Mouse (Mus musculus) heart, postnatal 0 days (tissue): Measurements from ENCODE around the gene Mamdc2. TPM values are rescaled to one million over a fixed set of nuclear protein-coding genes. Genes with fewer than 3 reads are reported as not detected.

Source experiments
- ATAC-seq: fragments of 200-750 bp; cut with Nextera tagmentation; 2 replicates; pipeline ENCODE4 v1.8.0; 2017; ENCODE audit warnings: low read depth, moderate number of reproducible peaks, moderate library complexity; ENCODE audit not compliant: insufficient read depth
- DNase-seq: peaks from one replicate; pipeline ENCODE4 v3.0.0-alpha.2; 2016; ENCODE audit warnings: low spot score
- H3K27ac ChIP-seq: fragments of 300-500 bp; sonication (generic); 2 replicates; pipeline ENCODE4 v1.5.1; 2014; ENCODE audit warnings: low read depth, mild to moderate bottlenecking
- H3K27me3 ChIP-seq: fragments of 300-500 bp; sonication (generic); 2 replicates; pipeline ENCODE4 v1.6.1; 2014; ENCODE audit warnings: low read length, mixed read lengths; ENCODE audit not compliant: control insufficient read depth, insufficient read depth
- H3K36me3 ChIP-seq: fragments of 300-500 bp; sonication (generic); replicated peaks from 2 replicates; pipeline ENCODE4 v1.6.1; 2014; ENCODE audit warnings: low read length, mixed read lengths; ENCODE audit not compliant: control insufficient read depth, insufficient read depth
- H3K4me1 ChIP-seq: fragments of 300-500 bp; sonication (generic); 2 replicates; pipeline ENCODE4 v1.6.1; 2014; ENCODE audit warnings: antibody characterized with exemption; ENCODE audit not compliant: control insufficient read depth, insufficient read depth
- H3K4me2 ChIP-seq: fragments of 300-500 bp; sonication (generic); 2 replicates; pipeline ENCODE4 v1.6.1; 2014; ENCODE audit warnings: low read depth, mild to moderate bottlenecking, low read length, moderate library complexity
- H3K4me3 ChIP-seq: fragments of 300-500 bp; sonication (generic); 2 replicates; pipeline ENCODE4 v1.5.1; 2014; ENCODE audit warnings: low read depth, low read length
- H3K9ac ChIP-seq: fragments of 300-500 bp; sonication (generic); replicated peaks from 2 replicates; pipeline ENCODE4 v1.6.1; 2014; ENCODE audit warnings: low read depth, low read length, mixed read lengths
- H3K9me3 ChIP-seq: fragments of 300-500 bp; sonication (generic); replicated peaks from 2 replicates; pipeline ENCODE4 v1.6.1; 2016; ENCODE audit warnings: low read length; ENCODE audit not compliant: control insufficient read depth
- CTCF ChIP-seq: IDR thresholded peaks from 2 replicates; pipeline ENCODE4 v1.5.1; 2016; ENCODE audit warnings: antibody characterized with exemption, control low read depth, low read depth
- EP300 ChIP-seq: IDR thresholded peaks from 2 replicates; pipeline ENCODE4 v1.6.1; 2016; ENCODE audit warnings: antibody characterized with exemption, low read depth
- WGBS: fragments of 180-500 bp; shearing (Covaris S2); extraction: QIAGEN DNeasy Blood & Tissue Kit; methylation state at CpG from one replicate; pipeline ENCODE4 v1.1.7; 2014; 5-methylcytosine and 5-hydroxymethylcytosine counted together
- polyA plus RNA-seq: library from polyadenylated mRNA; unstranded; fragments of >200 nt; fragmentation: Nextera tagmentation; extraction: Ambion mirVana; gene quantifications from 2 replicates; pipeline ENCODE4 v1.2.1, GENCODE M21; 2015
- total RNA-seq: library from RNA; depleted of rRNA; stranded (reverse); fragments of >200 nt; gene quantifications from 2 replicates; pipeline ENCODE4 v1.2.3, GENCODE M21; 2014; ENCODE audit warnings: low replicate concordance

Mamdc2 gene
- total and polyA plus RNA-seq, 2 experiments from 2014 or later, result 1.1 to 2.8 TPM

DNA sequence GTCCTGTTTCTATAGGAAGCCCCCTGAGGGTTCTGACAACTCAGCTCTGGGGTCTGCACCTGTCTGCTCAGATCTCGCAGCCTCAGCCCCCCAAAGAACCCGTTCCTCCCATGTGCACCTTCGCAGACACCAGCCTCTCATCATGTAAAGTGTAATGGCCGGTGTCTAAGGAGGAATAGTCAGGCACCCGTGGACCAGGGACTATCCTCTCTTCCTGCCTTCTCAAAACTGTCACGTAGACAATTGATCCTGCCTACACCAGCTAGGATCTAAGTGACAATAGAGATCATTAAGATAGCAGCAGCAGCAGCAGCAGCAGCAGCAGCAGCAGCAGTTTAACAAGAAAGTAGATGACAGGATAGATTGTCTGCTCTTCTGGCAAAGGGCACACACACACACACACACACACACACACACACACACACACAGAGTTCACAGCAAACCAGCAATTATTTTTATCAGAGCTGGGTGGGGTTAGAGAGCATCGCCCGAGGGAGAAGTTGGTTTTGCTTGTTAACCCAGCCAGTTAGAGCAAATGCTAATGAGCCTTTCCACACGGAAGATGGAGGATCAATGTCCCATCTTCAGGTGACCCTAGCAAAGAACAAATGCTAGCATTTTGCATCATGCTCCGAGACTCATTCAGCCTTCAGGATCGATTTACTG, 71.6 kb downstream of the Mamdc2 start:
- TF ChIP-seq EP300, result no peak
- TF ChIP-seq CTCF, result no peak
- no peaks in the 10 kb centered on the region for H3K36me3 ChIP-seq
- ATAC-seq (no peak), DNase-seq (no peak)
- H3K27me3 ChIP-seq, result no peaks in the 10 kb centered on the region
- no peaks in the 10 kb centered on the region for H3K9me3 ChIP-seq
- no peak overlapping the region for H3K9ac ChIP-seq
- no peaks in the 10 kb centered on the region for H3K4me1 ChIP-seq
- WGBS, result 58% methylated on average over 11 of the region's 11 CpGs
- H3K4me2 ChIP-seq, result no peak overlapping the region
- H3K4me3 ChIP-seq, result no peak overlapping the region
- no peak overlapping the region for H3K27ac ChIP-seq

DNA sequence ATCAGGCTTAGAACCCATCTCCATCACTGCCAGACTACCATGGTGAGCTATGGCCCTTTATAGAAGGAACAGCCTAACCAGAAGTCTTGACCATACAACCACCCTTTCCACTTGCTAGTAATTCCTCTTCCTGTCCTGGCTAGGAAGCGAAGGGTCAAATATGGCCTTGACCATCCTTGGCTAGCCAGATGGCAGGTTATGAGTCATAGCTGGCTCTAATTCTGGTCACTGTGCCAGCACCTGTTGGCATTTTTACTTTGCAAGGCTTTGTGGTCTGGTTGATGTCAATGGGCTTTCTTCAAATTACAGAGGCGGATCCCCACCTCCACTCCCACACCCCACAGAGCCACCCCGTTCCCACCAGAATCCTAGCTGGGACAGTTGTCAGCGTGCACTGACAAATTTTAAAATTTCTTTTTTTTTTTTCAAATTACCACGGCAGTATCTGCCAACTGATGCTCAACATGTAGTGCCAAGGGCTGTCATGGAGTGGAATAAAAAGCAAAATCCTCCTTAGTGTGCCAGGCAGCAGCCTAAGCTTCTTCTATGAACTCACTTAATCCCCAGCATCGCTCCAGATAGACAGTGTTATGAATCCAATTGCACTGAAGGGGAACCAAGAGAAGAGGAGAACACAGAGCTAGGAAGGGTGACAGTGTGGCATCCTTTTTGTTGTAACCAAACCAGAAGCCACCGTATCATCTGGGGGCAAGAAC, 73.1 kb downstream of the Mamdc2 start:
- no peak overlapping the region for H3K27ac ChIP-seq
- ATAC-seq (no peak), DNase-seq (no peak)
- no peaks in the 10 kb centered on the region for H3K36me3 ChIP-seq
- TF ChIP-seq CTCF, result no peak
- TF ChIP-seq EP300, result no peak
- 84% methylated on average over 7 of the region's 7 CpGs for WGBS
- no peak overlapping the region for H3K9ac ChIP-seq
- no peaks in the 10 kb centered on the region for H3K4me1 ChIP-seq
- no peaks in the 10 kb centered on the region for H3K27me3 ChIP-seq
- H3K9me3 ChIP-seq, result no peaks in the 10 kb centered on the region
- H3K4me2 ChIP-seq, result no peak overlapping the region
- H3K4me3 ChIP-seq, result no peak overlapping the region

DNA sequence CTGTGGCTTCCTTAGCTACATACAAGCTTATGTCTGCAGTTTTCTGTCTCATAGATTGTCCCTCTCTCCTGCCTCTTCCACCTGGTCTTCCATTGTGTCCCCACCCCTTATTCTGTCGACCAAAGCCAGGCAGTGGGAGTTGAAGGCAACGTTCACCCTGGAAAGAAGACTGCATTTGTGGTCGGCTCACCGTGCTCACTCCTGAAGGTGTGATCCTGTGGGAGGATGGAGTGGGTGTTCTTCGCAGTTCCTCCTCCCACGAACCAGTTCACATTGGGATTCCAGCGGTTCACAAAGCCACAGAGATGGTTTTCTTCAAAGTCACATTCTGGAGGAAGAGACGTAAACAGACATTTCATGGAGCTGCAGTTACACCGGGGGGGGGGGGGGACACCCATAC, 74.5 kb downstream of the Mamdc2 start:
- H3K4me3 ChIP-seq, result no peak overlapping the region
- no peak overlapping the region for H3K9ac ChIP-seq
- WGBS, result 62% methylated on average over 9 of the region's 9 CpGs
- no peaks in the 10 kb centered on the region for H3K4me1 ChIP-seq
- H3K27me3 ChIP-seq, result no peaks in the 10 kb centered on the region
- H3K4me2 ChIP-seq, result no peak overlapping the region
- ATAC-seq (no peak), DNase-seq (no peak)
- TF ChIP-seq EP300 (no peak), CTCF (no peak)
- no peaks in the 10 kb centered on the region for H3K36me3 ChIP-seq
- no peaks in the 10 kb centered on the region for H3K9me3 ChIP-seq
- H3K27ac ChIP-seq, result no peak overlapping the region

DNA sequence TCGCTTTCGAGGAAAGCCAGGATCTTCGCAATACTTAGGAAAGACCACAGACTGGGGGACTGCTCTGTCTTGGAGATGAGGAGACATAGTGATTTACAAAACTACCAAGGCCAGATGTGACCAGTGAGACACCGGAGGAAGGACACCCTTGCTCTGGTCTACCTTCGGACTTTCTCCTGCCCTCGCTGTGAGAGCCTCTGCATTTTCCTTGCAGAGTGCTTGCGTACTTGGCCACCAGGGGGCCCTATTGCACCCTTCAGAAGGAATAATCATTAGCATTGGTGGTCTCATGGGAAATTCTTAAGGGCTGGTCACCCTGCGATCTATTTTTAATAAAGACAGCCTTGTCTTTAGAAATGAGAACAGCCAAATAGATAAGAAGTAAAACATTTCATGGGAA, 75.0 kb downstream of the Mamdc2 start:
- no peaks in the 10 kb centered on the region for H3K36me3 ChIP-seq
- H3K9ac ChIP-seq, result no peak overlapping the region
- WGBS, result 45% methylated on average over 8 of the region's 8 CpGs
- no peak overlapping the region for H3K27ac ChIP-seq
- no peak overlapping the region for H3K4me3 ChIP-seq
- no peaks in the 10 kb centered on the region for H3K9me3 ChIP-seq
- DNase-seq (peak; percentile 47), ATAC-seq (no peak)
- H3K27me3 ChIP-seq, result no peaks in the 10 kb centered on the region
- no peak overlapping the region for H3K4me2 ChIP-seq
- no peaks in the 10 kb centered on the region for H3K4me1 ChIP-seq
- no peak for TF ChIP-seq EP300
- TF ChIP-seq CTCF, result peak; percentile 83

DNA sequence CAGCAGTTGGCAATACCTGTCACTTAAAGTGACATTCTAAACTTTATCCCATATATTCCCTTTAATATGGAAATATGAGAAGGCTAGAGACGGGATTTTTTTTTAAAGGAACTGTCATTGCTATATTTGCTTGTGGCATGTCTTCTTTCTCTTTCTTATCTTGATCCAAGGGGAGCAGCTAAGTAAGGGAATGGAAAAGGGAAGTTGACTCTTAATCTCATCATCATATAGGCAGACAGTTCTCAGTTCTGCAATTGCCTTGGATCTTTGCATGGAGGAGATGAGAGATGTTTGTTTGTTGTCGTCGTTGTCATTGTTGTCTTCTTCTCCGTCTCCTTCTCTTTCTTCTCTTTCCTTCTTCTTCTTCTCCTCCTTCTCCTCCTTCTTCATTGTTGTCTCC, 79.0 kb downstream of the Mamdc2 start:
- Histone ChIP-seq H3K4me2 (no peak overlapping the region), H3K9ac (no peak overlapping the region), H3K27me3 (no peaks in the 10 kb centered on the region), H3K36me3 (no peaks in the 10 kb centered on the region), H3K27ac (no peak overlapping the region), H3K9me3 (no peaks in the 10 kb centered on the region), H3K4me3 (no peak overlapping the region), H3K4me1 (no peaks in the 10 kb centered on the region)
- TF ChIP-seq EP300 (no peak), CTCF (no peak)
- DNase-seq (no peak), ATAC-seq (no peak)
- 82% methylated on average over 4 of the region's 4 CpGs for WGBS

- H3K9ac ChIP-seq, result no peak overlapping the region
- DNase-seq (no peak), ATAC-seq (no peak)
- no peaks in the 10 kb centered on the region for H3K9me3 ChIP-seq
- TF ChIP-seq CTCF (no peak), EP300 (no peak)
- H3K27ac ChIP-seq, result no peak overlapping the region
- H3K4me2 ChIP-seq, result no peak overlapping the region
- H3K36me3 ChIP-seq, result no peaks in the 10 kb centered on the region
- 67% methylated on average over 3 of the region's 3 CpGs for WGBS
- H3K4me1 ChIP-seq, result no peaks in the 10 kb centered on the region
- H3K4me3 ChIP-seq, result no peak overlapping the region
- no peaks in the 10 kb centered on the region for H3K27me3 ChIP-seq
Observed at GRCm38 (mm10) chr19:23362006-23362405, 86.2 kb downstream of the Mamdc2 start.
